Mouse (Mus musculus): Measurements from ENCODE around the gene Grpel1.

Grpel1 gene

DNA sequence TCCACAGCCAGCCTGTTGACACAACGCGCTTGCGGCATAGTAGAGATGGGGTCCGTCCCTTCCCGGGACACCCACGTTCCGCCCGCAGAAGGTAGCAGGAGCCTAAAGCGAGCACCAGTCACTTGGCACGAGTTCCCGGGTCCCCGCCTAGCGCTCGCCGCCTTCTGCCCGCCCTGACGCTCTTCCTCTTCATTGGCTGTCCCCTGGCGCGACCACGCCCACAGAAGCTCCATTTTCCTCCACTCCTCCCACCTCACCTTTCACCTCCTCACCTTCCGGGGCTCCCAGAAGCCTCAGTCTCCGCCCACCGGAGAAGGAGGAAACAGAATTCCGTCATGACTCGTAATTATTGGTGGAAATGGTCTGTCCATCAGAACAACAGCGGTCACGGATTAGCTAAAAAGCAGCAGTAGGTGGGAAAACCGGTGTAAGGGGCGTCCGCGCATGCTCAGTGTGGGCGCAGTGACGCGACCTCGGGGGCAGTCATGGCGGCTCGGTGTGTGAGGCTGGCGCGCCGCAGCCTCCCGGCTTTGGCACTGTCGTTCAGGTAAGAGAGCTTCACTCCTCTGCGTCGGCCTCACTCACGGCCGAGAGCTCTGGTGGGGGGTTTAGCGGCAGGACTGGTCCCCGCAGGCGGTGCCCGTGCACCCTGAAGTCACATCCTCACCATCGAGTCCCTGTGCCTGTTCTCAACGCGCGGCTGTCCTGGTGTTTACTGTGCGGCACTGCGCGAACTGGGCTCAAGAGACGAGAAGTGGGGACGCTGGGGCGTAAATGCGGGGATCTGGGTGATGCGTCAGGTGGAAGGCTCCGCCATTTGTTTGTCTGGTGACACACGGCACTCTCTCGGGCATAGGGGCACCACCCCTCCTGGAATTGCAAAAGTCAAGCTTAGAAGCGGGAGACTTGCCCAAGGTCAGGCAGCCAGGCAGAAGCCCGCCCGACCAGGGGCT is at the start of gene Grpel1:
Grpel1 (plus strand) TSS at position 290 of the 953 bp plus-strand sequence.
- peak; percentile 100 for DNase-seq (ENCODE audit: low read depth, low spot score)

DNA sequence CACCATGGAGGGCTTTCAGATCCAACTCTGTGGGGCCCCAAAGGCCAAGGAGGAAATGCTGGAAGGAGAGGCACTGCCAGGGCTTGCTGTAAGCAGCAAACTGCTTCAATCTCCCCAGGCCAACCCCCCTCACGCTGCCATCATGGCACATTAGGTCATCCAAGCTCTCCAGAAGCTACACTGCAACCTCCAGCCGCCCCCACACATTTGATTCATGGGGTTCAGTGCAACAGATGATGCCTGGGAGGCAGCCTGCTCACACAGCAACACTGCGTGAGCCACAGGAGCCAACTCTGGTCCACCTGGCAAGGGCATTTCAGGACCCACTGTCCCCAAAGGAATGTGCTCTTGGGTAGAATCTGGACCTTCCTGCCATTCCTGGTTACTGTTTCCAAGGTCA is 44.9 kb upstream of the Grpel1 start:
- DNase-seq (ENCODE audit: low read depth, low spot score) = no peak

DNA sequence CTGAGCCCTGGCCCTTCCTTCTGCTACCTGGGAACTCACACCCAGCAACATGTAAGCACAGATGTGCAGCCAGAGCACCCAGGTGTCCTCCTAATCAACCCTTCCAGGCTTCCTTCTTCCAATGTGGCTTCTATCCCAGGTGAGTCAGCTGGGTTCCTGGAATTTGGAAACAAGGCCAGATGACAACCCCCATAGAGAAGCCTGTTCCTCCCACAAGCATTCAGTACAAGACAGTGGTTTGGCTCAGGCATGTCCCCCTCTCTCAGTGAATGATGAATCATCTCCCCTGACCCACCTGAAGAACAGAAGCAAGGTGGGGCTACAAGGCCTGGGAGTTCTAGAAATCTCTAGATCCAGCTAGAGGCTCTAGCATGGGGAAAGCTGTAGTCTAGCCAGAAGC is 42.1 kb upstream of the Grpel1 start:
- no peak for DNase-seq (ENCODE audit: low read depth, low spot score)

DNA sequence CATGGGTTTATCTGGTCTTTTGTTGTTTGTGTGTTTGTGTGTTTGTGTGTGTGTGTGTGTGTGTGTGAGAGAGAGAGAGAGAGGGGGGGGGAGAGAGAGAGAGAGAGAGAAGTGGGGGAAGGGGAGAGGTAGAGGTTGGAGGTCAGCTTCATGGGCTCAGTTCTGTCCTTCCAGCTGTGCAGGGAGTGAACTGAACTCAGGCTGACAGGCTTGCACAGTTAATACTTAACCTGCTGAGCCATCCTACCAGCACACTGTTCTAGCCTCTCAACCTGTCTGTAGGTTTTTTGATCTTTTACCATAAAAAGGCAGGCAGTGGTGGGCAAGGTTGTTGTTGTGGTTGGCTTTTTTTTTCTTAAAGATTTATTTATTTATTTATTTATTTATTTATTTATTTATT is 40.1 kb upstream of the Grpel1 start:
- DNase-seq (ENCODE audit: low read depth, low spot score) = no peak

DNA sequence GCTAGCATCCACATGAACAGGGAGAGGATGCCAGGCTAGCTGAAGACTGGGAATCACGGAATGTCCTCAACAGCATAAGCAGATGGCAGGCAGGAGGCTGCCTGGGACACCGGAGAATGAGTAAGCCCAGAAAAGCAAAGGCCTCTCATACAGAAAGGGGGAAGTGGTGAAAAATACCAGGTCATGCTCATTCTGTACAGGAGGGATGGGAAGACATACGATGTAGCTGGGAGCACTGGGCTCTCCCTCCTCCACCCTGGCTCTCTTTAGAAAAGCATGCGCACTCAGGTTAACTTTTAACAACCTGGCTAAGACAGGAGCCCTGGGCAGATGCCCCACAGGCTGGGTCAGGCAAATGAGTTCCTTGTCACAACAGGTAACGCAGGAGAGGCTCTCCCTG is 38.4 kb upstream of the Grpel1 start:
- no peak for DNase-seq (ENCODE audit: low read depth, low spot score)

DNA sequence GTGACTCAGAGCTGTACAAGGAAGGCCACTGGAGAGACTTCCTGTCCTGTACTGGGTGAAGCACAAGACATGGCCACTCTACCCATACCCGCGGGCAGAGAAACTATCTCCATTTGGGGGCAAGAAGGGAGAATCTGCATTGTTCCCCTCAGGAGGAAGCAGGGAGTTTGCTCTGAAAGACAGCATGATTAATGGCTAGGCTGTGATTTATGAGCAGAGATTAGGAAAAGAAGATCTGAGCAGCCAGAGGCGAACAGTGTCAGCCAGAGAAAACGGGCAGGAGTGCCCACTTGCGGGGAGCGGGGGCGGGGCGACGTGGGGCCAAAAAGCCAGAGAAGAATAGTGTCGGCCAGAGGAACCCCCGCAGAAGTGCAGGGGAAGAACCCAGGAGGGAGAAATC is 37.0 kb upstream of the Grpel1 start:
- no peak for DNase-seq (ENCODE audit: low read depth, low spot score)

DNA sequence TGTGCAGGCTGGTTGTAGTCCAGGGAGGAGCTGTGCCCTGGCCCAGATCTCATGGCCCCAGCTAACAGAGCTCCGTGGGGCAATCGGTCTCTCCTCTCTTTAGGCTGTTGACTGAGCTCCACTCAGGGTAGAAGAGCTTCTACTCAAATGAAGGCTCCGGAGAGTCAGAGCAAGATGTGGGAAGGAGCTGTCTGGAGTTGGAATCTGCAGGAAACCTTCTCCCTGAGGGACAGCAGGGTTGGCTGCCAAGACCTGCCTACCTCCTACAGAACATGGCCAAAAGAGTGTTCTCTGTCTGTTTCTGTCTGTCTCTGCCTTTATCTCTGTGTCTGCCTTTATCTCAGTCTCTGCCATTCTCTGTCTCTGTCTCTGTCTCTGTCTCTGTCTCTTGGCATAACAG is 35.2 kb upstream of the Grpel1 start:
- DNase-seq (ENCODE audit: low read depth, low spot score) = no peak

DNA sequence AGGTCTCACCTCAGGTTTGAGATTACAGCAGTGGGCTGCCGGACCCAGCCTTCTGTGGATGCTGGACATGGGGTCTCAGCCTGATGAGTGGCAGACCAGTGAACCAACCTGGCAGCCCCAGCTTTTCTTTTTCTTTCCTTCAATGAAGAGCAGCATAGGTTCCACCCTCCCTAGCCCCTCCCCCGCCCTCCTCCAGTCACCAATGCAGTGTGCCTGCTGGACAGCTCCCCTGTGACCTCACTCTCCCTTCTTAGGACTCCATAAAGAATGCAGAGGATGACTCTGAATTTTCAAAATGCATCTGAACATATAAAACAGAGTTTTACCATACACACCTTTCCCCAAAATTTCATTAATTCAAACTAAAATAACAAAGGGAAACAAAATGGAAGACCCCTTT is 33.1 kb upstream of the Grpel1 start:
- no peak for DNase-seq (ENCODE audit: low read depth, low spot score)

DNA sequence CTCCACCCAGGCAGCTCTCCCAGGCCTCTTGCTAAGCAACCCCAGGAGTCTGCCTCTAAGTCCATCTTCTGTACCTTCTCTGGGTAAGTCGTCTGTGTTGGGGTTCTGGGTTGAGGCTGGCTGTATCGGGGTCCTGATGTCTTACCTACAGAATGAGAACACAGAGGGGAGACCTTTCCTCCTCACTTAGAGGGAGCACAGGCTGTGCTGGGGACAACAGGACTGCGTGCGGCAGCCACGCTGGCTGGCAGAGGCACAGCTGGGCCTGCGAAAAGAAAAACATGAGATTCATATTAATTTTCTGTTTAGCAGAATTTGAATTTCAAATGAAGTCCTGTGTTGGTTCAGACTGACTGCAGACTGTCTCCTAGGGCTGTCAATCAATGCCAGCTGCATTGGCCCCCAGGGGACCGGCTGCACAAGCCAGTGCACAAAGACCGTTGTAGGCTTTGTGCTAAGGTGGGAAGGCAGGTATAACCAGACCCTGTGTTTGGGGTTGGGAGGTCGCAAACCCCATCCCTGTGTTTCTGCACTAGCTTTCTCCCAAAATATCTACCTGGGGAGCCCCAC is 30.3 kb upstream of the Grpel1 start:
- no peak for DNase-seq (ENCODE audit: low read depth, low spot score)

DNA sequence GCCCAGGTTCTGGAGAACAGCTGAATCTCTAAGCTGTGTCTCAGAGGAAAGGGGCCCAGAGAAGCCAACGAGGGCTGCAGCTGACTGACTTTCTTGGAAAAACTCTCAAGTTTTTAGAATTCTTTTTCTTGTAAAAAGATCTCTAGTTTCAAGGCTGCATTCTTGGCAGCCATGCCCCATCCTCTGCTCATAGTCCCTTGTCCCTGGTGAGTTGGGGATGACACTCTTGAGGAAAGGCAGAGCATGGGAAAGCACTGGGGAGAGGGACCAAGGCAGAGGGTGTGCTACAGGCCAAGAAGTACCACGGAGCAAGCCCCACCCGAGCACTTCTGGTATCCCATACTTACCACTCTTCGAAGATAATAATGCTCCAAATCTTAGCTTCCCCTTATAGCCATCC is 27.9 kb upstream of the Grpel1 start:
- no peak for DNase-seq (ENCODE audit: low read depth, low spot score)

DNA sequence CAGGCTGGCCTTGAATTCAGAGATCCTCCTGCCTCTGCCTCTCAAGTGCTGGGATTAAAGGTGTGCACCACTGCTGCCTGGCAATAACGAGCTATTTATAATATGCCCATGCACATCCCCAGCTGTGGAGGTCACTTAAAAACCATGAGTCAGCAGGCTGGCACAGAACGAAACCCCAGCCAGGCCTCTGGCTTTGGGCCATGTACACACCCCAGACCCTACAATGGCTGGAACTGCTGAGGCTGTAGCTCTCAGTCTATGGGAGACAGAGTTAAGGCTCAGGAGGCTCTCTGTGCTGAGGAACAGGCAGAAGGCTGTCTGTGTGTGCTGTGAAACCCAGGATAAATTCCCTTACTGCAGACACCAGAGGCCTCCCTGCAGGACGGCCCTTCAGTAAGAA is 24.1 kb upstream of the Grpel1 start:
- DNase-seq (ENCODE audit: low read depth, low spot score) = no peak

DNA sequence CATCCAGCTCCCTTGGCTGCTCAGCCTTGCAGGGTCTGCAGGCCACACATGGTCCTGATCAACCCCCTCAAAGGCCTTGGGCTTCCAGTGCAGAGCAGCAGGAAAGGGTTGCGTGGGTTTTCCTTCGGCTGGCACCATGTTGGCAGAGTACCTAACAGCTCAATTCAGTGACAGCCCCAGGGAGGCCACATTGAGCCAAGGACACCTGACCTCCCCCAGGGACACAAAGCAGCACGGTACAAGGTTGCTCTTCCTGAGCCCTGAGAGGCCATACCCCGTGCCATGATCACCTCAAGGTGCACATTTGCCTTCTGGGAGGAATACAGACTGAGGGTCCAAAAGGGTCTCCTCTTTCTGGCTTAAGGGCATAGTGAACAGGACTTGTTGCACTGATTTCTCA is 20.2 kb upstream of the Grpel1 start:
- DNase-seq (ENCODE audit: low read depth, low spot score) = no peak

DNA sequence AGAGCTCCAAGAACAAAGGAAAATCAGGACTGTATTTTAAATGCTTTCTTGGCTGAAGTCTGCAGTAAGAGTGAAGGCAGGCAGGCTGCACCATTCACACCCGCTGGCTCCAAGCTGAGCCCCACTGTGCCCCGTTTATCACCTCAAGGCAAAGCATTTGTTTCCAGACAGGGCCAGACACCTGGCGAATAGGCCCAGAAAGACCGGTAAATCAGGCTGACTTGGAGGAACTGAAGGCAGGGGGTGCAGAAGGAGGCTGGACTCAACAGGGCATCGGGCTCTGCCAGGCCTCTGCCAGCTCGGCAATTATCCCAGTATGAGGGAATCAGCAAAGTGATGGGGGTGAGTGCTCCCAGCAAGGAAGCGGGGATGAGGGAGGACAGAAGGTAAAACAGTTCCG is 19.8 kb upstream of the Grpel1 start:
- no peak for DNase-seq (ENCODE audit: low read depth, low spot score)

DNA sequence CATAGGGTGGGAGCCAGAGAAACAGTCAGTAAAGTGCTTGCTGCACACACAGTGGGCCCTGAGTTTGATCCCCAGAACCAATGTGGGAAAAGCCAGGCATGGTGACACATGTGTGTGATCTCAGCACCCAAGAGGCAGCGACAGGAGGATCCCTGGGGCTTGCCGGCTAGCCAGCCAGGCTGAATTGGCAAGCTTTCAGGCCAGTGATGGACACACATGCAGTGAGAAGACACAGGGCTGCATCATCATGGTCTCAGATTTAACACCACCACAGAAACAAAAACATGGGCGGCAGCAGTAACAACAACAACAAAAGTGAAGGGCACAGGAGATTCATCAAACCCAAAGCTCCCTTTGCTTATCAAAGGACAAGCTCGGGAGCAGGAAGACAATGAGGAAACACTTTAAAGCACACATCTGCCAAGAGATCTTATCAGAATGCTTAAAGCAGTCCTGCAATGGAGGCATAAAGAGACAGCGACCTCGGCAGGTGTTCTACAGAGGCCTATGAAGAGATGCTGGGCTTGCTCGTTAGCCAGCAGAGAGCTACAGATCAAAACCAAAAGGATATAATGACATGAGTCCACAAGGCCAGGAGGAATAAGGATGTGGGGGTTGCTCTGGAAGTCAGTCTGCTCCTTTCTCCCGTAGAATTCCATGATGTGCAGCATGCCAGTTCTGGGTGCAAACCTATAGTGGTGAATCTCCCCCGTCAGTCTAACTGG is 18.5 kb upstream of the Grpel1 start:
- DNase-seq (ENCODE audit: low read depth, low spot score) = no peak

DNA sequence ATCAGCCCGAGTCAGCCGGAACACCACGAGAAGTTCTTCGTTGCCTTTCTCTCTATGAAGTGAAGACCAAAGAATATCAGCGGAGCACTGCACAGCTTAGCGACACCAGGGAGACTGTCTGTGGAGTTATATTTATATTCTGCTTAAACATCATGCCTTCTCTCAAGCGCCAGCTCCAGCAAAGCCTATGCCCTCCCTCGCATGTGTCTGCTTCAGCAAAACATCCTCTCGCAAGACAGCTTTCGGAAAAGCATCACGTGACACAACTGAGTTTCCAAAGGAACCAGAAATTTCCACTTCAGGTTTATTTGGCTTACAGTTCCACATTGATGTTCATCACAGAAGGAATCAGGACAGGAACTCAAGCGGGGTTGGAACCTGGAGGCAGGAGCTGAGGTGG is 16.9 kb upstream of the Grpel1 start:
- no peak for DNase-seq (ENCODE audit: low read depth, low spot score)

DNA sequence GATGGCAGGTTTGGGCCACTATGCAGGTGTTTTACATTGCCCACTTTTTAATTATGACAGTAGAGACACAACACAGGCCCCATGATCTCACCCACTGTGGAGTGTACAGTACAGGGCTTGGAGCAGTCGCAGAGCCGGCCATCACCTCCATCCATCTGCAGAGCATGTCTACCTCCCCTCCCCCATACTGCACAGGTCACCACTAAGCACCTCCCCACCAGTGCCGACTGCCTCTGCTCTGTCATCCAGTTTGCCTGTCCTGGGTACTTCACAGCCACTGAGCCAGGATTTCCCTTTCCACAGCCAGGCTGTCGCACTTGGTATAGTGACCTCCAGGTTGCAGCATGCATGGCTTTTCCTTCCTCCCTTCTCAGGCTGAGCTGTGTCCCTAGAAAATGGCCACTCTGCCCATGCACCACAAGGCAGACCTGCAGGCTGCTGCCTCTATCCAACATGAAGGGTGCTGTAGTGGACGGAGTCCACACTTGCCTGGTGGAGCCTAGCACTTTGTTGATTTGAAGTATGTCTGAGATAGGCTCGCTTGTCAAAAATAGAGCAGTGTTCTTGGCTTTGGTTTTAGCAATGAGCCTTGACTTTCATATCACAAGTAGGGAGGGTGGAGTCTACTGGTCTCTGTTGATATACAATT is 15.0 kb upstream of the Grpel1 start:
- DNase-seq (ENCODE audit: low read depth, low spot score) = no peak

DNA sequence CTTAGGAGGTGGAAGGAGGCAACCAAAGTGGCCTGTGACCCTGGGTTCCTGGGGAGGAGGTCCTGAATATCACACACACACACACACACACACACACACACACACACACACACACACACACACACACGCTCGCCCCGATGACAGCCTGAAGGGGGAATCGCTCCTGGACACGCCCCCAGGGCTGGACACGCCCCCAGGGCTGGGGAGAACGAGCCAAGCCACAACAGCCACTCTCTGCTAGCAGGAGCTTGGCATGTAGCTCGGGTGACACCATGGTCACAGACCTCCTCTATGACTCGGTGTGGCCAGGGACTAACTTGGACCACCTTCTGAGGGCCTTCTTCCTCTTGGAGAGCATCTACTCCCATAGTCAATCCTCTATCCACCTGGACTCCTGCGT is 13.7 kb upstream of the Grpel1 start:
- no peak for DNase-seq (ENCODE audit: low read depth, low spot score)

DNA sequence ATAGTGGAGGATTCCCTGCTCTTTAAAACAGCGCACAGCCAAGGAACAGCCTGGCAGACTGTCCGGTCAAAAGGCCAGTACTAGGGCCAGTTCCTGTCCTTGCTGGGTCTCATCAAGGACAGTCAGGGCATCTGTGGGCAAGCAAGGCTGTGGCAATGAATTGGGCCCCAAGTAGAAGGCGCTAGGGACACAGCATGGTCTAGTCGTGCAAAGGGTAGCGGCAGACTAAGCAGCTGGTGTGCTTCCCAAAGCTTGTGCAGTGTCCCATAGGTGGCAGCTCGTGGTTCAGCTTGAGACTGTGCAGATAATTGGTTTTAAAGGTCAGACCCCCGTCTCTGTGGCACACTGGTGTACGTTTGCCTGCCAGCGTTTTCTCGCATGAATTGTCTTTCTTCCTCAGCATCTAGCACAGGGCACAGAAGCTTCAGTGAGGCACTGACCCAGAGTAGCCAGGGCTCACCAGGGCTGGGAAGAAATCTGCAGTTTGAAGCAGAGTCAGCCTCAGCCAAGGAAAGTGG is 12.9 kb upstream of the Grpel1 start:
- DNase-seq (ENCODE audit: low read depth, low spot score) = no peak

DNA sequence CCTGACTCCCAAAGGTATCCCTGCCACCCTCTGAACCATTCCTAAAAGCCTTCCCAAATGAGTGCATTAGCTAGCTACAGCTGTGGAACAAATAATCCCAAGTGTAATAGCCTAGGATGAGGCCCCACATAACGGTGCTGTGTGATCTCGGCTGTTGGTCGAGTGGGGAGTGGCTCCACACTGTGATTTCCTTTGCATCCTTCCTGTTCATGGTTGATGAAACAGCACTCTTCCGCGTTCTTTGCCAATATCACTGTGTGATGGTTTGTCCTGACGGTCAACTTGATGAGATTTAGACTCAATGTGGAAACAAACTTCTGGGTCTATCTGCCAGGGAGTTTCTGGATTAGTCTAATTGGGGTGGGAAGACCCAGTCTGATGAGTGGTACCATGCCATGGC is 12.0 kb upstream of the Grpel1 start:
- no peak for DNase-seq (ENCODE audit: low read depth, low spot score)

DNA sequence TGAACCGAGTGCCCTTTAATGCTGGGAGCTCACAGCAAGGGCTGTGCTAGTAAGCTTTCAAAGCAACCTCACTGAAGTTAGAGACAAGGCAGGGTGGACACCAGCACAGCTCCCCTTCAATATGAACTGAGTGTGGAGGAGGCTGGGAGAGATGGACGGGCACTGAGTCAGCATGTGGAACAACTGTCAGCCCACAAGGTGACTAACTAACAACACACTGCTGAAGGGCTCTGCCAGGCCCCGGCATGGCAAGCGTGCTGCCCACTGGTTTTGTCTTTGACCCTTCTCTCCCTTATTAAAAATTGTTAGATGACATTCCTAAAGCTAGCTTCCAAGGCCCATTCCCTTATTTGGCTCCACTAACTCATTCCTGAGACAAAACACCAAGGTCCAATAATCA is 7.1 kb upstream of the Grpel1 start:
- DNase-seq (ENCODE audit: low read depth, low spot score) = no peak

DNA sequence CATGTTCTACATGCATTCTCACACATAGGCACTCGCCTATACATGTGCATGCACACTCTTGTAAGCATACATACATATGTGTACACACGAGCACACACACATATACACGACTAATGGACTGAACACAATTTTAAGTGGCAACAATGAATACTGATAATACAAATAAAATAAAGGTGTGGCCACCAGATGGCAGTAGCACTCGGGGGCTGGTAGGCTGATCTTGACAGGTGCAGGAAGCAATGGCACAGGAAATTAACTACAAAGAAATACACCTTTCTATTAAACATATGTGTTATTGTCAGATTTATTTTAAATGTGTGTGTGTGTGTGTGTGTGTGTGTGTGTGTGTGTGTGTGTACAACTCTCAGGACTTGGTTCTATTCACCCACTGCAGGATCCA is 5.9 kb upstream of the Grpel1 start:
- DNase-seq (ENCODE audit: low read depth, low spot score) = peak; percentile 36

DNA sequence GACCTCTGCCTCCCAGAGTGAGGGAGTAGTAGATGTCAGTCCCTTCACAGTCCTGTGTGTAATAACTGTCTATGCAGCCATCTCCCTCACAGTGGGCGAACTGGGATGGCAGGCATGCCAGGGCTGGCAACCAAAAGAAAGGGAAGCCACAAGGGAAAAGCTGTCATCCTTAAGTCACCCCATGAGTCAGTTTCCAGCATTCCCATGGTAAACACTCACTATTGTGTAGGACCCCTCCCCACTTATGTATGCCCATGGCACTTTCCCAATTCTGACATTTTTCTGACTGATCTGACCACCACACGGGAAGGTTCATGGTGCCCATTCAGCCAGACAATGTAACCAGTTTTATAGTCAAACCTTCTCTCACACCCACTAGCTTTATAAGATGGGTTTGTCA is 4.1 kb upstream of the Grpel1 start:
- DNase-seq (ENCODE audit: low read depth, low spot score) = no peak
